Mouse (Mus musculus) midbrain, embryonic 14.5 days (tissue): ENCODE data around the gene Golga7b. TPM values are rescaled to one million over a fixed set of nuclear protein-coding genes. Genes with fewer than 3 reads are reported as not detected.

Experiments used
- ATAC-seq: fragments of 200-750 bp; cut with Nextera tagmentation; 2 replicates; pipeline ENCODE4 v1.8.0; 2017; ENCODE audit warnings: moderate number of reproducible peaks, moderate library complexity; ENCODE audit not compliant: low FRiP score, low TSS enrichment
- DNase-seq: peaks from one replicate; pipeline ENCODE4 v3.0.0-alpha.2; 2015
- H3K27ac ChIP-seq: fragments of 300-500 bp; sonication (generic); replicated peaks from 2 replicates; pipeline ENCODE4 v1.5.1; 2014; ENCODE audit warnings: mild to moderate bottlenecking, low read depth, low read length, moderate library complexity
- H3K27me3 ChIP-seq: fragments of 300-500 bp; sonication (generic); 2 replicates; pipeline ENCODE4 v1.6.1; 2014; ENCODE audit warnings: low read length, control low read depth, mixed read lengths; ENCODE audit not compliant: control insufficient read depth, insufficient read depth
- H3K36me3 ChIP-seq: fragments of 300-500 bp; sonication (generic); 2 replicates; pipeline ENCODE4 v1.6.1; 2014; ENCODE audit warnings: low read length, control low read depth; ENCODE audit not compliant: control insufficient read depth, insufficient read depth
- H3K4me1 ChIP-seq: fragments of 300-500 bp; sonication (generic); 2 replicates; pipeline ENCODE4 v1.6.1; 2014; ENCODE audit warnings: mild to moderate bottlenecking, antibody characterized with exemption, low read length, control low read depth; ENCODE audit not compliant: control insufficient read depth, insufficient read depth
- H3K4me2 ChIP-seq: fragments of 300-500 bp; sonication (generic); 2 replicates; pipeline ENCODE4 v1.6.1; 2014; ENCODE audit warnings: mild to moderate bottlenecking, low read length, moderate library complexity
- H3K4me3 ChIP-seq: fragments of 300-500 bp; sonication (generic); replicated peaks from 2 replicates; pipeline ENCODE4 v1.5.1; 2014; ENCODE audit warnings: low read depth, low read length
- H3K9ac ChIP-seq: fragments of 300-500 bp; sonication (generic); replicated peaks from 2 replicates; pipeline ENCODE4 v1.6.1; 2014; ENCODE audit warnings: mild to moderate bottlenecking, low read length, moderate library complexity
- H3K9me3 ChIP-seq: fragments of 300-500 bp; sonication (generic); 2 replicates; pipeline ENCODE4 v1.6.1; 2016; ENCODE audit warnings: low read length, control low read depth, mixed read lengths; ENCODE audit not compliant: control insufficient read depth
- WGBS: fragments of 180-500 bp; shearing (Covaris S2); extraction: QIAGEN DNeasy Blood & Tissue Kit; methylation state at CpG from one replicate; pipeline ENCODE4 v1.1.7; 2014; 5-methylcytosine and 5-hydroxymethylcytosine counted together
- polyA plus RNA-seq: library from polyadenylated mRNA; unstranded; fragments of >200 nt; fragmentation: Nextera tagmentation; extraction: Ambion mirVana; gene quantifications from 2 replicates; pipeline ENCODE4 v1.2.1, GENCODE M21; 2014

Golga7b gene
- polyA plus RNA-seq: 34.1 and 42.2 TPM in 2 replicates

- WGBS: 78% methylated on average over 3 of the region's 3 CpGs
- Histone ChIP-seq H3K27ac (no peak within 1 kb of the TSS), H3K9ac (no peak within 1 kb of the TSS), H3K9me3 (no peaks in the 10 kb centered on the region), H3K4me3 (no peak within 1 kb of the TSS), H3K27me3 (no peaks in the 10 kb centered on the region), H3K4me2 (no peak within 1 kb of the TSS), H3K4me1 (no peaks in the 10 kb centered on the region), H3K36me3 (no peaks in the 10 kb centered on the region)
- ATAC-seq (no peak), DNase-seq (no peak)
These were observed at the start of gene Golga7b for GRCm38 (mm10) chr19:42247519-42247918. TSS of gene Golga7b (plus strand) at chr19:42247574.

GRCm38 (mm10) chr19:42198026-42198425 is 49.3 kb upstream of the Golga7b start:
- Histone ChIP-seq H3K27ac (no peak overlapping the region), H3K4me2 (no peak overlapping the region), H3K9me3 (no peaks in the 10 kb centered on the region), H3K4me1 (no peaks in the 10 kb centered on the region), H3K9ac (no peak overlapping the region), H3K27me3 (peaks cover 48% of the 10 kb centered on the region), H3K4me3 (no peak overlapping the region), H3K36me3 (0 out of 2 replicates have a peak, but pooled peaks cover 2% of the 10 kb centered on the region)
- DNase-seq: no peak
- no peak for ATAC-seq
- 42% methylated on average over 11 of the region's 11 CpGs for WGBS

GRCm38 (mm10) chr19:42201696-42202381 is 45.5 kb upstream of the Golga7b start, which contains the start of gene Sfrp5:
TSS of gene Sfrp5 (minus strand) at chr19:42202252.
- Histone ChIP-seq H3K27me3 (peaks cover 50% of the 10 kb centered on the region), H3K4me3 (peak within 1 kb of the TSS; percentile 23), H3K4me2 (peak within 1 kb of the TSS; percentile 47), H3K27ac (no peak within 1 kb of the TSS), H3K4me1 (no peaks in the 10 kb centered on the region), H3K9me3 (no peaks in the 10 kb centered on the region), H3K9ac (0 out of 2 replicates have a peak within 1 kb of the TSS, but pooled peaks have one; percentile 12), H3K36me3 (no peaks in the 10 kb centered on the region)
- no peak for ATAC-seq
- under 1% methylated on average over 60 of the region's 60 CpGs for WGBS
- peak; percentile 44 for DNase-seq

DNA sequence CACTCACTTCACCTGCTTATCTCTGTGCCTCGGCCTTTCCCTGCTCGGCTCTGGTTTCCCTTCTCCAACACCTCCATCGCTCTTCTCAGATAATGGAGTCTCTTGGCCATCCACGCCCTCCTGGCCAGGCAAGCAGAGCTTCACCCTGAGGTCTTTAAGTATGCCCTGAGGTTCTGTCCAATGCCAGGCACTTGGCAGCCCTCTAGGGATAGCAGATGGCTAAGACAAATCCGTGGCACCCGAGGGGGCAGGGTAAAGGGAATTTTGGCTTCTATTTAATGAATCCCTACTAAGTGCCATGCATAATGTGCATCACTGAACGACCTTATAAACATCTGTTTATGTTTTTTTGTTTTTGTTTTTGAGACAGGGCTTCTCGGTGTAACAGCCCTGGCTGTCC is 44.9 kb upstream of the Golga7b start:
- Histone ChIP-seq H3K4me1 (no peaks in the 10 kb centered on the region), H3K36me3 (no peaks in the 10 kb centered on the region), H3K9ac (no peak overlapping the region), H3K27me3 (peaks cover 50% of the 10 kb centered on the region), H3K4me2 (no peak overlapping the region), H3K27ac (no peak overlapping the region), H3K4me3 (no peak overlapping the region), H3K9me3 (no peaks in the 10 kb centered on the region)
- DNase-seq (no peak), ATAC-seq (no peak)
- 40% methylated on average over 8 of the region's 8 CpGs for WGBS

GRCm38 (mm10) chr19:42204306-42204705 is 43.1 kb upstream of the Golga7b start:
- Histone ChIP-seq H3K27ac (no peak overlapping the region), H3K4me1 (no peaks in the 10 kb centered on the region), H3K4me3 (no peak overlapping the region), H3K36me3 (no peaks in the 10 kb centered on the region), H3K9ac (no peak overlapping the region), H3K27me3 (peaks cover 39% of the 10 kb centered on the region), H3K9me3 (no peaks in the 10 kb centered on the region), H3K4me2 (no peak overlapping the region)
- ATAC-seq: no peak
- 82% methylated on average over 4 of the region's 4 CpGs for WGBS
- DNase-seq: no peak

DNA sequence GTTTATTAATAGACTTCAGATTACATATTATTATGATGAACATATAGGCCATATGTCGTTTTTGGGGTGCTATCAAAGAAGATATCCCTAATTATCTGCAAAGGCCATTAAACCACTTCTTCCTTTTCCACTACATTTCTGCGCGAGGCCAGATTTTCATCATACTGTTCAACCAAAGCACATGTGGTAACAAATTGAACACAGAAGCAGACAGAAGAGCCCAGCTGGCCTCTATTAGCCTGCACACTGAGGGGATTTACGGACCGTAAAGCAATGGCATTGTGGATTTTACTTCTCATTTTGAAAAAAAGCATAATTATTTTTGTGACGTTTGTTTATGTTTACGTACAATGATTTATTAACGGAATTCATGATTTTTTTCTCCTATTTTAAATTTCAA is 42.2 kb upstream of the Golga7b start:
- H3K9me3 ChIP-seq: no peaks in the 10 kb centered on the region
- H3K9ac ChIP-seq: no peak overlapping the region
- no peak for ATAC-seq
- no peak overlapping the region for H3K4me3 ChIP-seq
- peaks cover 30% of the 10 kb centered on the region for H3K27me3 ChIP-seq
- H3K4me2 ChIP-seq: no peak overlapping the region
- no peak for DNase-seq
- H3K4me1 ChIP-seq: no peaks in the 10 kb centered on the region
- no peaks in the 10 kb centered on the region for H3K36me3 ChIP-seq
- WGBS: 85% methylated on average over 8 of the region's 8 CpGs
- H3K27ac ChIP-seq: no peak overlapping the region

- Histone ChIP-seq H3K4me1 (no peaks in the 10 kb centered on the region), H3K9me3 (no peaks in the 10 kb centered on the region), H3K27me3 (no peaks in the 10 kb centered on the region), H3K27ac (no peak overlapping the region), H3K4me2 (no peak overlapping the region), H3K9ac (no peak overlapping the region), H3K36me3 (no peaks in the 10 kb centered on the region), H3K4me3 (no peak overlapping the region)
- no peak for ATAC-seq
- 71% methylated on average over 7 of the region's 7 CpGs for WGBS
- DNase-seq: no peak
These were observed 37.9 kb upstream of the Golga7b start for GRCm38 (mm10) chr19:42209485-42209884.

DNA sequence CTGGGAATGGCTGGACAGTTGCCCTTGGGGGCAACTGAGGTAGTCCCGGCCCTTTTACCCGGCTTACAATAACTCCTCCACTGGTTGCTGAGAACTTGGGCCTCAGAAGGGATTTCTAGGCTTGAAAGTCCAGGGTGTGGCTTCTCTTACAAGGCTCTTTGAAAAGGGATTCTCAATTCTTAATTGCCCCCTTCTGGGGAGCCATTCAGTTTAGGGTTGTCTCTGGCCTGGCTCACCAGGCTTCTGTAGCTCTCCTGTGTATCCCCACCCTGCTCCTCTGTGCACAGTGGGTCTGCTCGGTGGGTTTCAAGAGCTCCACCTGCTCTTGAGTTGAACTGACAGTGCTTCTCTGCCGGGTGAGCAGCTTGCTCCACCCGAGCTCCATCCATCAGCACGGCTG is 37.4 kb upstream of the Golga7b start:
- Histone ChIP-seq H3K36me3 (no peaks in the 10 kb centered on the region), H3K27ac (no peak overlapping the region), H3K4me1 (no peaks in the 10 kb centered on the region), H3K9me3 (no peaks in the 10 kb centered on the region), H3K4me2 (no peak overlapping the region), H3K9ac (no peak overlapping the region), H3K4me3 (no peak overlapping the region), H3K27me3 (no peaks in the 10 kb centered on the region)
- no peak for ATAC-seq
- 77% methylated on average over 6 of the region's 6 CpGs for WGBS
- no peak for DNase-seq

- Histone ChIP-seq H3K9ac (no peak overlapping the region), H3K27me3 (no peaks in the 10 kb centered on the region), H3K9me3 (no peaks in the 10 kb centered on the region), H3K36me3 (no peaks in the 10 kb centered on the region), H3K4me3 (no peak overlapping the region), H3K4me2 (no peak overlapping the region), H3K27ac (no peak overlapping the region), H3K4me1 (no peaks in the 10 kb centered on the region)
- no peak for DNase-seq
- 60% methylated on average over 8 of the region's 8 CpGs for WGBS
- ATAC-seq: no peak
These were observed 35.4 kb upstream of the Golga7b start for GRCm38 (mm10) chr19:42211936-42212335.
